Mouse (Mus musculus) stomach, embryonic 16.5 days (tissue): ENCODE results near the gene Psg28. TPM values are rescaled to one million over a fixed set of nuclear protein-coding genes. Genes with fewer than 3 reads are reported as not detected.
"Not testable (repeated sequence)": the region's sequence is repeated elsewhere in the genome, so short reads cannot be mapped to it uniquely, and the experiment has no call there.

ENCODE experiments used
- ATAC-seq: fragments of 200-750 bp; cut with Nextera tagmentation; 2 replicates; pipeline ENCODE4 v1.8.0; 2017; ENCODE audit warnings: moderate number of reproducible peaks, moderate TSS enrichment; ENCODE audit not compliant: insufficient read depth, low FRiP score
- H3K27ac ChIP-seq: fragments of 300-500 bp; sonication (generic); 2 replicates; pipeline ENCODE4 v1.5.1; 2014; ENCODE audit warnings: low read length
- H3K27me3 ChIP-seq: fragments of 300-500 bp; sonication (generic); 2 replicates; pipeline ENCODE4 v1.6.1; 2014; ENCODE audit warnings: low read length, control low read depth, mixed read lengths; ENCODE audit not compliant: control insufficient read depth, insufficient read depth
- H3K36me3 ChIP-seq: fragments of 300-500 bp; sonication (generic); 2 replicates; pipeline ENCODE4 v1.6.1; 2014; ENCODE audit warnings: low read length; ENCODE audit not compliant: control insufficient read depth, insufficient read depth
- H3K4me1 ChIP-seq: fragments of 300-500 bp; sonication (generic); 2 replicates; pipeline ENCODE4 v1.6.1; 2014; ENCODE audit warnings: low read length, control low read depth, mixed read lengths; ENCODE audit not compliant: control insufficient read depth, insufficient read depth
- H3K4me2 ChIP-seq: fragments of 300-500 bp; sonication (generic); 2 replicates; pipeline ENCODE4 v1.6.1; 2014; ENCODE audit warnings: low read depth, low read length, mixed read lengths
- H3K4me3 ChIP-seq: fragments of 300-500 bp; sonication (generic); replicated peaks from 2 replicates; pipeline ENCODE4 v1.5.1; 2014; ENCODE audit warnings: mild to moderate bottlenecking, low read length
- H3K9ac ChIP-seq: fragments of 300-500 bp; sonication (generic); 2 replicates; pipeline ENCODE4 v1.6.1; 2014; ENCODE audit warnings: low read length
- H3K9me3 ChIP-seq: fragments of 300-500 bp; sonication (generic); replicated peaks from 2 replicates; pipeline ENCODE4 v1.6.1; 2016; ENCODE audit warnings: low read length, control low read depth; ENCODE audit not compliant: control insufficient read depth
- WGBS: fragments of 180-500 bp; shearing (Covaris S2); extraction: QIAGEN DNeasy Blood & Tissue Kit; methylation state at CpG from one replicate; pipeline ENCODE4 v1.1.7; 2014; 5-methylcytosine and 5-hydroxymethylcytosine counted together
- microRNA-seq: library from miRNA; unstranded; fragments of <30 nt; microRNA quantifications from one replicate; pipeline ENCODE4, GENCODE M21; 2016
- polyA plus RNA-seq: library from polyadenylated mRNA; unstranded; fragments of >200 nt; fragmentation: Nextera tagmentation; extraction: Ambion mirVana; gene quantifications from 2 replicates; pipeline ENCODE4 v1.2.1, GENCODE M21; 2015

The Psg28 gene
- polyA plus RNA-seq = not detected in 2 replicates

- H3K9me3 ChIP-seq, H3K4me1 ChIP-seq, H3K9ac ChIP-seq, H3K4me3 ChIP-seq, H3K36me3 ChIP-seq, H3K27ac ChIP-seq, H3K27me3 ChIP-seq, ATAC-seq, H3K4me2 ChIP-seq: not testable (repeated sequence)
- WGBS = 76% methylated on average over 2 of the region's 2 CpGs
Measured at GRCm38 (mm10) chr7:18431941-18432340, at the start of gene Psg28. TSS of gene Psg28 (minus strand) at chr7:18432041.

GRCm38 (mm10) chr7:18403407-18403806 lies 28.4 kb downstream of the Psg28 start:
- H3K4me2 ChIP-seq = no peak overlapping the region
- peak overlapping the region; percentile 7; the same call in 1 of the 2 replicates for H3K4me3 ChIP-seq
- H3K9ac ChIP-seq = no peak overlapping the region
- no peaks in the 10 kb centered on the region for H3K36me3 ChIP-seq
- peaks cover 12% of the 10 kb centered on the region; the same call in 1 of the 2 replicates for H3K9me3 ChIP-seq
- 41% methylated on average over 11 of the region's 11 CpGs for WGBS
- H3K27ac ChIP-seq = no peak overlapping the region
- no peaks in the 10 kb centered on the region for H3K27me3 ChIP-seq
- no peaks in the 10 kb centered on the region for H3K4me1 ChIP-seq
- no peak for ATAC-seq

DNA sequence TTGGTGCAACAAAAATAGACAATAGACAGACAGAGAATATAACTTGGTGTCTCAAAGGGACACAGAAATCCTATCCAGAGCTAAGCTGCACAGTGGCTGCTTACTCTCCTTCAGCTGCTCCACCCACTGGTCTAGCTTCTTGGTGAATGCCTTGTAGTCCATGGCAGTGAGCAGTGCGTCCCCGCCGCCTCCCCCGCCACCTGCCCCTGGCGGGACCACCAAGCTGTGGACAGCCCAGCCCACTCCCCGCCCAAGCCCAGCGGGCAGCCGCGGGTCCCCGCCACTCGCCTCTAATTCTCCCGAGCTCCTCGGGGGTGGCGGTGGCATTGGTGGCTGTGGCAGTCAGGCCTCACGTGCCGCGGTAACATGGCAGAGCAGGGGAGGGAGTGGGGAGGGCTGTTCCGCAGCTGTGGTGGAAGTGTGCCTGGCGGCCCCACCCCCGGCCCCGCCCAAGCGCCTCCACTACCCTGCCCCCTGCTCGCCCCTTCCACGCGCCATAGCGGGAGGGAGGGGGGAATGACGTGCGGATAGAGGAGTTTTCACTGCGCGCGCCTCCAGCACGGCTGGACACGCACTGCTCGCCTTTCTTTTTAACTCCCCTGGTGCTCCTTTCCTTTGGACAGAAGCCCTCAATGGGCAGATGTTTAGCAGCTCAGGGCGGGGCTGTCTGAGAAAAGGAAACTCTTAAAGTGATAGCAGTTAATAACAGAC lies 29.2 kb downstream of the Psg28 start:
- H3K9ac ChIP-seq = no peak overlapping the region
- H3K4me3 ChIP-seq = peak overlapping the region; percentile 7; the same call in 1 of the 2 replicates
- H3K27ac ChIP-seq = no peak overlapping the region
- H3K9me3 ChIP-seq = peaks cover 9% of the 10 kb centered on the region; the same call in 1 of the 2 replicates
- H3K4me1 ChIP-seq = no peaks in the 10 kb centered on the region
- ATAC-seq = peak; percentile 53; the same call in 1 of the 2 replicates
- no peaks in the 10 kb centered on the region for H3K27me3 ChIP-seq
- no peaks in the 10 kb centered on the region for H3K36me3 ChIP-seq
- WGBS = 33% methylated on average over 27 of the region's 35 CpGs
- no peak overlapping the region for H3K4me2 ChIP-seq

DNA sequence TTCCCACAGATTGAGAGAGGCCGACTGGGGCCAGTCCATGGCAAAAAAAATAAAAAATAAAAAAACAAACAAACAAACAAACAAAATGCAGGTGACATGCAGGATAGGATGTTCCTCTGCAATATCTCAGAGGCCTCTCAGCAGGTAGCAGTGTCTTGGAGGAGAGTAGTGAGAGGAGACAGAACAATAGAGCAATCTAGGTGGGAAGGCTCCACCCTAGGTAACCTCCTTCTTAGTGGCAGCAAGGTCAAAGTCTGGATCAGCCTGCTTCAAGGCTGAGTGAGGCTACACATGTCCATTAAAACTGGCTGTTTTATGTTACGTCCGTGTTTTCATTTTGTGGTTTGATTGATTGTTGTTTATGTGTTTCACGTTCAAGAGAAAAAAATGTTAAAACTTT lies 40.4 kb downstream of the Psg28 start:
- 67% methylated on average over 4 of the region's 4 CpGs for WGBS
- H3K27me3 ChIP-seq, H3K4me1 ChIP-seq, H3K36me3 ChIP-seq, H3K9ac ChIP-seq, H3K4me3 ChIP-seq, H3K4me2 ChIP-seq, H3K9me3 ChIP-seq, ATAC-seq, H3K27ac ChIP-seq: not testable (repeated sequence)

GRCm38 (mm10) chr7:18378295-18378694 lies 53.5 kb downstream of the Psg28 start:
- ATAC-seq = no peak
- H3K36me3 ChIP-seq = no peaks in the 10 kb centered on the region
- WGBS = 41% methylated on average over 2 of the region's 2 CpGs
- no peak overlapping the region for H3K9ac ChIP-seq
- no peak overlapping the region for H3K4me2 ChIP-seq
- no peaks in the 10 kb centered on the region for H3K27me3 ChIP-seq
- no peak overlapping the region for H3K27ac ChIP-seq
- peaks cover 9% of the 10 kb centered on the region; the same call in 1 of the 2 replicates for H3K9me3 ChIP-seq
- H3K4me1 ChIP-seq = no peaks in the 10 kb centered on the region
- H3K4me3 ChIP-seq = no peak overlapping the region

Small RNA genes lying within 50 kb of the gene (microRNA-seq; reads per million reads assigned to microRNA genes)
- not detected for gene Gm24715

Other genes starting within 250 kb of the Psg28 start
- gene Mill1, start 186.7 kb downstream of the Psg28 start, polyA plus RNA-seq = not detected in 2 replicates
- not detected in 2 replicates for gene Psg18, start 77.0 kb downstream of the Psg28 start, polyA plus RNA-seq
- gene Psg26, start 52.1 kb upstream of the Psg28 start, polyA plus RNA-seq = not detected in 2 replicates
- gene Psg25, start 100.2 kb upstream of the Psg28 start, polyA plus RNA-seq = not detected in 2 replicates
- gene Psg27, start 135.3 kb upstream of the Psg28 start, polyA plus RNA-seq = not detected in 2 replicates
- not detected in 2 replicates for gene Psg23, start 184.5 kb upstream of the Psg28 start, polyA plus RNA-seq
- not detected in 2 replicates for gene Psg21, start 224.7 kb upstream of the Psg28 start, polyA plus RNA-seq